Mouse (Mus musculus): ENCODE data around the gene Plcg1.

DNA sequence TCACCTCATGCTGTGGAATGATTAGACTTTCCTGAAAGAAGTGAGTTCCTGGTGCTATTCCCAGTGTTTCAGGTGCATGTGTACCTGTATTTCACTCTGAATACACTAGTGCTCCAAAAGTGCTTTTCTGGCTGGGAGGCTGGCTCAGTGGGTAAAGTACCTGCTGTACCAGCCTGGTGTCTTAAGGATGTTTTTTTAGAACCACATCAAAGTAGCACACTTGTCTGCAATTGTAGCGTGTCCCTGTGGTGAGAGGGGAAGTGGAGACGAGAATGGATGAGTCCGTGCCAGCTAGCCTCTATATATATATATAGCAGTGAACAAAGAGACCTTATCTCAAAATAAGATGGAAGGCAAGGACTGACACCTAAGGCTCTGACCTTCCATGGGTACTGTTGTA, 29.5 kb upstream of the Plcg1 start:
- TF ChIP-seq CTCF (IDR thresholded peaks at IDR 0.05; ENCODE audit: low read depth) (no peak), EP300 (IDR thresholded peaks at IDR 0.05; ENCODE audit: low read depth) (no peak)

Measured in heart, postnatal 0 days (tissue).